Mouse (Mus musculus) limb, embryonic 14.5 days (tissue): ENCODE data around the gene Spp1. TPM values are rescaled to one million over a fixed set of nuclear protein-coding genes. Genes with fewer than 3 reads are reported as not detected.

ENCODE experiments used
- ATAC-seq: fragments of 200-750 bp; cut with Nextera tagmentation; 2 replicates; pipeline ENCODE4 v1.8.0; 2017; ENCODE audit warnings: low read depth, moderate number of reproducible peaks, moderate TSS enrichment; ENCODE audit not compliant: low FRiP score
- DNase-seq: peaks from one replicate; pipeline ENCODE4 v3.0.0-alpha.2; 2015; ENCODE audit warnings: low spot score
- H3K27ac ChIP-seq: fragments of 300-500 bp; sonication (generic); replicated peaks from 2 replicates; pipeline ENCODE4 v1.5.1; 2014; ENCODE audit warnings: low read depth, mild to moderate bottlenecking, low read length, moderate library complexity, mixed read lengths
- H3K27me3 ChIP-seq: fragments of 300-500 bp; sonication (generic); 2 replicates; pipeline ENCODE4 v1.6.1; 2014; ENCODE audit warnings: low read length, mixed read lengths; ENCODE audit not compliant: control insufficient read depth, insufficient read depth
- H3K36me3 ChIP-seq: fragments of 300-500 bp; sonication (generic); 2 replicates; pipeline ENCODE4 v1.6.1; 2014; ENCODE audit warnings: mild to moderate bottlenecking, low read length, moderate library complexity, mixed read lengths; ENCODE audit not compliant: control insufficient read depth, insufficient read depth
- H3K4me1 ChIP-seq: fragments of 300-500 bp; sonication (generic); 2 replicates; pipeline ENCODE4 v1.6.1; 2014; ENCODE audit warnings: antibody characterized with exemption, low read length, mixed read lengths; ENCODE audit not compliant: control insufficient read depth, insufficient read depth
- H3K4me2 ChIP-seq: fragments of 300-500 bp; sonication (generic); replicated peaks from 2 replicates; pipeline ENCODE4 v1.6.1; 2014; ENCODE audit warnings: low read depth, mild to moderate bottlenecking, low read length, moderate library complexity; ENCODE audit not compliant: severe bottlenecking
- H3K4me3 ChIP-seq: fragments of 300-500 bp; sonication (generic); replicated peaks from 2 replicates; pipeline ENCODE4 v1.5.1; 2014; ENCODE audit warnings: low read length
- H3K9ac ChIP-seq: fragments of 300-500 bp; sonication (generic); 2 replicates; pipeline ENCODE4 v1.6.1; 2014; ENCODE audit warnings: mild to moderate bottlenecking, low read depth, low read length, moderate library complexity; ENCODE audit not compliant: severe bottlenecking
- H3K9me3 ChIP-seq: fragments of 300-500 bp; sonication (generic); 2 replicates; pipeline ENCODE4 v1.6.1; 2016; ENCODE audit warnings: low read length; ENCODE audit not compliant: control insufficient read depth
- POLR2A ChIP-seq: fragments of 200-500 bp; IDR thresholded peaks from 2 replicates; pipeline ENCODE4 v1.8.0; 2012; ENCODE audit warnings: inconsistent platforms, mild to moderate bottlenecking, moderate library complexity, borderline replicate concordance; ENCODE audit not compliant: insufficient read depth, insufficient read length; ENCODE audit errors: extremely low read depth
- WGBS: fragments of 180-500 bp; shearing (Covaris S2); extraction: QIAGEN DNeasy Blood & Tissue Kit; methylation state at CpG from one replicate; pipeline ENCODE4 v1.1.7; 2014; 5-methylcytosine and 5-hydroxymethylcytosine counted together
- polyA plus RNA-seq, 2 experiments: library from polyadenylated mRNA; depleted of rRNA in 1 of 2; stranded (reverse) in 1 of 2; unstranded in 1 of 2; fragments of >200 nt; fragmentation: Nextera tagmentation in 1 of 2; extraction: Ambion mirVana in 1 of 2; gene quantifications; 2 replicates each; pipeline versions ENCODE4 v1.2.1 to v1.2.3; 2012 to 2014

The Spp1 gene
- polyA plus RNA-seq, 2 experiments, result 102 to 195 TPM

- Histone ChIP-seq H3K4me2 (no peak overlapping the region), H3K27ac (no peak overlapping the region), H3K9me3 (no peaks in the 10 kb centered on the region), H3K4me3 (no peak overlapping the region), H3K27me3 (no peaks in the 10 kb centered on the region), H3K36me3 (no peaks in the 10 kb centered on the region), H3K9ac (no peak overlapping the region), H3K4me1 (peaks cover 9% of the 10 kb centered on the region; the same call in 1 of the 2 replicates)
- no peak for ATAC-seq
- no peak for TF ChIP-seq POLR2A
- WGBS, result 75% methylated on average over 6 of the region's 6 CpGs
- no peak for DNase-seq
Observed at GRCm38 (mm10) chr5:104396286-104396685, 38.6 kb upstream of the Spp1 start.

GRCm38 (mm10) chr5:104398001-104398400 lies 36.9 kb upstream of the Spp1 start:
- WGBS, result 71% methylated on average over 1 of the region's 1 CpGs

GRCm38 (mm10) chr5:104399291-104399950 lies 35.5 kb upstream of the Spp1 start:
- Histone ChIP-seq H3K4me1 (peaks cover 9% of the 10 kb centered on the region; the same call in 1 of the 2 replicates), H3K9me3 (no peaks in the 10 kb centered on the region), H3K4me3 (no peak overlapping the region), H3K36me3 (no peaks in the 10 kb centered on the region), H3K9ac (no peak overlapping the region), H3K27me3 (no peaks in the 10 kb centered on the region), H3K27ac (no peak overlapping the region), H3K4me2 (no peak overlapping the region)
- TF ChIP-seq POLR2A, result no peak
- WGBS, result 35% methylated on average over 9 of the region's 9 CpGs
- ATAC-seq, result no peak
- no peak for DNase-seq

More at GRCm38 (mm10) chr5:104398001-104398400, 36.9 kb upstream of the Spp1 start:
- no peak for DNase-seq
- Histone ChIP-seq H3K9me3 (no peaks in the 10 kb centered on the region), H3K4me1 (peaks cover 9% of the 10 kb centered on the region; the same call in 1 of the 2 replicates), H3K9ac (no peak overlapping the region), H3K4me3 (no peak overlapping the region), H3K27ac (no peak overlapping the region), H3K27me3 (no peaks in the 10 kb centered on the region), H3K4me2 (no peak overlapping the region), H3K36me3 (no peaks in the 10 kb centered on the region)
- ATAC-seq, result no peak
- no peak for TF ChIP-seq POLR2A

GRCm38 (mm10) chr5:104399970-104400369 lies 34.9 kb upstream of the Spp1 start:
- ATAC-seq (no peak), DNase-seq (no peak)
- no peak overlapping the region for H3K4me2 ChIP-seq
- no peaks in the 10 kb centered on the region for H3K36me3 ChIP-seq
- no peak for TF ChIP-seq POLR2A
- no peak overlapping the region for H3K9ac ChIP-seq
- no peaks in the 10 kb centered on the region for H3K9me3 ChIP-seq
- H3K4me1 ChIP-seq, result peaks cover 9% of the 10 kb centered on the region; the same call in 1 of the 2 replicates
- WGBS, result 38% methylated on average over 1 of the region's 1 CpGs
- H3K27ac ChIP-seq, result no peak overlapping the region
- no peaks in the 10 kb centered on the region for H3K27me3 ChIP-seq
- H3K4me3 ChIP-seq, result no peak overlapping the region

GRCm38 (mm10) chr5:104402651-104403050 lies 32.3 kb upstream of the Spp1 start:
- Histone ChIP-seq H3K36me3 (no peaks in the 10 kb centered on the region), H3K4me1 (peaks cover 22% of the 10 kb centered on the region), H3K9ac (no peak overlapping the region), H3K4me3 (no peak overlapping the region), H3K27ac (no peak overlapping the region), H3K9me3 (no peaks in the 10 kb centered on the region), H3K27me3 (no peaks in the 10 kb centered on the region), H3K4me2 (no peak overlapping the region)
- TF ChIP-seq POLR2A, result no peak
- WGBS, result 53% methylated on average over 3 of the region's 3 CpGs
- no peak for ATAC-seq
- DNase-seq, result no peak
